20 mouse cellular contexts compared by ENCODE assay signal in genomic region chr4:57067801-57068200, GRCm38 (mm10).
DNase-seq lines count a peak whose midpoint lies in the region; ATAC-seq and TF ChIP-seq lines count a peak whose summit lies in the region.
"Had no signal": no experiment of that assay in that cellular context is flagged by ENCODE, and none has a peak within 500 bp of the region (broad histone marks: within the 10 kb centered on the region; RNA-seq: fewer than 3 reads in every experiment).

No protein-coding gene starts in this region.

- no peak overlapping the region for H3K4me3 ChIP-seq in embryonic facial prominence, embryonic 14.5 days (ENCODE audit: low read depth, low read length)
- H3K4me3 ChIP-seq in lung, adult 2 months (replicated peaks; ENCODE audit: extremely low read depth, low read depth, low read length) = no peak overlapping the region
- no peak overlapping the region for H3K4me3 ChIP-seq in lung, postnatal 0 days (ENCODE audit: low read depth, low read length)
- H3K4me3 ChIP-seq: forebrain, embryonic 13.5 days; gastrocnemius, adult 2 months; heart, embryonic 12.5 days; hindbrain, embryonic 10.5 days had no signal

- H3K27ac ChIP-seq in embryonic facial prominence, embryonic 14.5 days (replicated peaks; ENCODE audit: low read depth, low read length) = peak overlapping the region; percentile 49
- H3K27ac ChIP-seq in lung, postnatal 0 days (ENCODE audit: low read length) = 0 out of 2 replicates have a peak overlapping the region, but pooled peaks have one; percentile 6
- H3K27ac ChIP-seq: forebrain, embryonic 13.5 days; gastrocnemius, adult 2 months; hindbrain, embryonic 10.5 days; hindbrain, embryonic 14.5 days had no signal

- TF ChIP-seq POLR2A in lung, adult 2 months (IDR thresholded peaks at IDR 0.05; ENCODE audit: borderline replicate concordance, extremely low read depth, low read depth, low read length) = no peak

- H3K4me2 ChIP-seq in embryonic facial prominence, embryonic 14.5 days (ENCODE audit: low read depth, low read length) = no peak overlapping the region; the same call in 1 of the 2 replicates
- H3K4me2 ChIP-seq in lung, postnatal 0 days (replicated peaks; ENCODE audit: low read depth, low read length) = 0 out of 2 replicates have a peak overlapping the region, but pooled peaks have one; percentile 2
- H3K4me2 ChIP-seq: forebrain, embryonic 13.5 days; heart, embryonic 12.5 days; hindbrain, embryonic 14.5 days had no signal

- peaks cover 9% of the 10 kb centered on the region; the same call in 1 of the 2 replicates for H3K4me1 ChIP-seq in embryonic facial prominence, embryonic 14.5 days (ENCODE audit: control insufficient read depth, insufficient read depth, low read length)
- no peaks in the 10 kb centered on the region for H3K4me1 ChIP-seq in lung, adult 2 months (ENCODE audit: control insufficient read depth, insufficient read depth, low read length)
- no peaks in the 10 kb centered on the region for H3K4me1 ChIP-seq in lung, postnatal 0 days (ENCODE audit: insufficient read depth, low read depth, low read length)

- no peaks in the 10 kb centered on the region for H3K27me3 ChIP-seq in embryonic facial prominence, embryonic 14.5 days (replicated peaks; ENCODE audit: control insufficient read depth, insufficient read depth, low read length)
- 0 out of 2 replicates have a peak, but pooled peaks cover 3% of the 10 kb centered on the region for H3K27me3 ChIP-seq in lung, postnatal 0 days (replicated peaks; ENCODE audit: insufficient read depth, low read length)
- H3K27me3 ChIP-seq: CH12.LX; forebrain, embryonic 13.5 days; heart, embryonic 12.5 days; Patski had no signal

- no peaks in the 10 kb centered on the region for H3K36me3 ChIP-seq in embryonic facial prominence, embryonic 14.5 days (ENCODE audit: control insufficient read depth, insufficient read depth, low read length)
- no peaks in the 10 kb centered on the region for H3K36me3 ChIP-seq in lung, postnatal 0 days (ENCODE audit: insufficient read depth, low read length)
- H3K36me3 ChIP-seq: heart, embryonic 12.5 days; hindbrain, embryonic 10.5 days had no signal

- no peak for TF ChIP-seq CTCF in lung, adult 2 months (IDR thresholded peaks at IDR 0.05; ENCODE audit: insufficient read depth, low read length)
- no peak for TF ChIP-seq CTCF in lung, postnatal 0 days (IDR thresholded peaks at IDR 0.05)

- intact Hi-C loops in left cerebral cortex, postnatal 36 days (cut with DNase I) = loop anchor here (5.0 kb wide), 1 partner anchor 210 kb away; no protein-coding TSS in a partner anchor

- ATAC-seq in embryonic facial prominence, embryonic 14.5 days (ENCODE audit: low read depth) = no peak
- peak; percentile 90 for ATAC-seq in lung, postnatal 0 days
- no peak for ATAC-seq in activated CD4-positive, CD25-positive, alpha-beta regulatory T cell, adult 4 months
- ATAC-seq: forebrain, embryonic 13.5 days; forebrain, postnatal 0 days; Patski had no signal

- no peak for DNase-seq in embryonic facial prominence, embryonic 14.5 days (ENCODE audit: low spot score)
- DNase-seq in lung, adult 2 months = peak; percentile 61
- DNase-seq in lung, postnatal 0 days (ENCODE audit: low spot score) = peak; percentile 90
- DNase-seq in lung, postnatal 36 days = peak; percentile 85
- DNase-seq in left cerebral cortex, postnatal 36 days (ENCODE audit: low spot score in 2 of 2) = no peak
- no peak for DNase-seq in adrenal gland, postnatal 14 days
- DNase-seq: adrenal gland, adult 8-10 months; cerebellum, adult 11-12 months; cerebellum, adult 9-11 months; cerebellum, postnatal 36 days; forebrain, postnatal 0 days; gastrocnemius, postnatal 25 days had no signal

- 52% methylated on average over 5 of the region's 5 CpGs for WGBS in embryonic facial prominence, embryonic 14.5 days
- 56% methylated on average over 5 of the region's 5 CpGs for WGBS in lung, adult 2 months
- 50% methylated on average over 5 of the region's 5 CpGs for WGBS in lung, postnatal 0 days

- no peaks in the 10 kb centered on the region for H3K9me3 ChIP-seq in embryonic facial prominence, embryonic 14.5 days (ENCODE audit: control insufficient read depth, low read length)
- H3K9me3 ChIP-seq in lung, postnatal 0 days (ENCODE audit: low read length) = no peaks in the 10 kb centered on the region
- H3K9me3 ChIP-seq: forebrain, embryonic 13.5 days; heart, embryonic 12.5 days; hindbrain, embryonic 10.5 days had no signal

- peak; percentile 93 for TF ChIP-seq EP300 in lung, postnatal 0 days (IDR thresholded peaks at IDR 0.05)

- no peak overlapping the region for H3K9ac ChIP-seq in embryonic facial prominence, embryonic 14.5 days (ENCODE audit: low read depth, low read length)
- no peak overlapping the region for H3K9ac ChIP-seq in lung, postnatal 0 days (replicated peaks; ENCODE audit: low read depth)
- H3K9ac ChIP-seq: forebrain, embryonic 13.5 days; forebrain, postnatal 0 days; heart, embryonic 12.5 days; hindbrain, embryonic 14.5 days had no signal

Comparison
In these comparisons a context has a peak if more than half of its experiments do, and no peak if none do; other contexts are left out.
1. DNase-seq: peak in lung, adult 2 months (single experiment), lung, postnatal 0 days (single experiment) and lung, postnatal 36 days (single experiment); none in embryonic facial prominence, embryonic 14.5 days (single experiment), left cerebral cortex, postnatal 36 days (0 of 2) and adrenal gland, postnatal 14 days (single experiment).